Mouse (Mus musculus) heart, postnatal 10 days (tissue): Measurements from ENCODE around the gene Mrpl53. TPM values are rescaled to one million over a fixed set of nuclear protein-coding genes. Genes with fewer than 3 reads are reported as not detected.

Experiments used
- DNase-seq, 2 experiments: peaks; one replicate each; pipeline ENCODE4 v3.0.0; 2021
- intact Hi-C: fragments of 180-260 bp; cut with DNase I; formaldehyde crosslinking; loops from one replicate; pipeline ENCODE4 v1.15.1; 2025
- total RNA-seq, 2 experiments: library from RNA; stranded (reverse); gene quantifications; 2 replicates each; pipeline ENCODE4 v1.2.3; 2021

The Mrpl53 gene
- total RNA-seq, 2 experiments from 2014 or later: 111 to 125 TPM

GRCm38 (mm10) chr6:83092416-83093127, 16.3 kb upstream of the Mrpl53 start:
- intact Hi-C loops: no loop called here
- DNase-seq: peak; percentile 46 to 54

DNA sequence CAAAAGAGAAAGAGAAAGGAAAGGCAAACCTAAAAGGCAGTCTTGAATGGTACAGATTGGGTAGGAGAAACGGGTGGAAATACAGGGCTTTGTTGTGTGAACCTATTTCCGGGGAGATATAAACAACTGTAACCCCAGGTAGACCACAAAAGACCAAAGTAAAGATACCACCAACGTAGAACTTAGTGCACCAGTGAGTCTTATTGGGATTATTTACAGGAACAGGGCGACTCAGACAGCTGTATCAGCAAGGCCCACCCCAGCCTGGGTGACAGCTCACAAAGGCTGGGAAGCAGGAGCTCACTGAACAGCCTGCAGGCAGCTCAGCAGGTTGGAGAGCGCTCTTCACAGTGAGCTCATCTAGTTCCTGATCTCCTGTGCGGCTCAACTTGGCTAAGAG, 12.9 kb upstream of the Mrpl53 start:
- intact Hi-C loops: no loop called here

GRCm38 (mm10) chr6:83098411-83098810, 10.4 kb upstream of the Mrpl53 start:
- intact Hi-C loops: no loop called here
- no peak for DNase-seq

More for the DNA sequence above, 12.9 kb upstream of the Mrpl53 start:
- no peak for DNase-seq

- DNase-seq: peak; percentile 93 to 94
- intact Hi-C loops: loop anchor here (1.0 to 2.0 kb wide), 2 partner anchors 47 to 105 kb away; partner anchors contain the start of genes Aup1 and Htra2
These were observed 7.5 kb upstream of the Mrpl53 start, which contains the start of the genes Ccdc142 and Gm42688 for GRCm38 (mm10) chr6:83101316-83101687. Gene Ccdc142 (plus strand): TSS chr6:83101601. Gene Gm42688 (plus strand): TSS chr6:83101617.

- DNase-seq: peak; percentile 75 to 78
- intact Hi-C loops: loop anchor here (1.0 to 2.0 kb wide), 2 partner anchors 47 to 106 kb away; partner anchors contain the start of genes Aup1 and Htra2
These were observed 6.9 kb upstream of the Mrpl53 start for GRCm38 (mm10) chr6:83101688-83102556.

DNA sequence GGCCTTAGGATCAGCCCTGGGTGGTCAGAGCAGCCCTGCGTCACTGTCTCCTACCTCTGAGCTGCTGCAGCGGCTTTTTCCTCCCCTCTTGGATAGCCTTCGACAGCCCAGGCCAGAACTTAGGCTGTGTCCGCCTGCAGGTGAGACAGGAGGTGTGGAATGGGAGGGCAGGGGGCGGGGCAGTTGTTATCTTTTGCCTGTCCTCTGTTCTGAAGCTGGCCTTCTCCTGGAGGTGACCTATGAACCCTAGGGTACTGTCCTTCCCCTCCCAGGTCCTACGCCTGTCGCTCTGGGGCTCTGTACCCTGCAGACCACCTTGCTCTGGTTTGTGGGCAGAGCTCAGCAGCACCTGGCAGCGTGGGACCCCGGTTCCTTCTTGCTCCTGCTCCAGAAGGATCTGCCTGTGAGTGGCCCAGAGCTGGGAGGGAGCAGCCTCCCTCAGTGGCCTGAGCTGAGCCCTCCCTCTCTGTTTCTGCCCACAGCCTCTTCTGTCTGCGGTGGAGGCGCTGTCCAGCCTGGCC, 5.7 kb upstream of the Mrpl53 start:
- intact Hi-C loops: no loop called here
- DNase-seq: no peak

DNA sequence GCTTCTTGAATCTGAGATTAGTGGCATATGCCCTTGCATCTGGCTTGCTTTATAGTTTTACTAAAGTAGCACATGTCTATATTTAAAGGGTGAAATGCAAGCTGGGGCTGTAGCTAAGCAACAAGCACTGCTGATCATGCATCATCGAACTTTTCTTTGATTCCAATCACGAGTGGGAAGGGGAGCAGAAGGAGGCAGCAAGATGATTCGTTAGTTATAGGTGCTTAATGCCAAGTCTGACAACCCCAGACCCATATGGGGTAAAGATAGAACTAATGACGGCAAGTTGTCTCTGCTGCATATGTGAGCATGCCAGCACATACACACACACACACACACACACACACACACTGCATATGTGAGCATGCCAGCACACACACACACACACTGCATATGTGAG, 4.7 kb upstream of the Mrpl53 start:
- no peak for DNase-seq
- intact Hi-C loops: no loop called here

DNA sequence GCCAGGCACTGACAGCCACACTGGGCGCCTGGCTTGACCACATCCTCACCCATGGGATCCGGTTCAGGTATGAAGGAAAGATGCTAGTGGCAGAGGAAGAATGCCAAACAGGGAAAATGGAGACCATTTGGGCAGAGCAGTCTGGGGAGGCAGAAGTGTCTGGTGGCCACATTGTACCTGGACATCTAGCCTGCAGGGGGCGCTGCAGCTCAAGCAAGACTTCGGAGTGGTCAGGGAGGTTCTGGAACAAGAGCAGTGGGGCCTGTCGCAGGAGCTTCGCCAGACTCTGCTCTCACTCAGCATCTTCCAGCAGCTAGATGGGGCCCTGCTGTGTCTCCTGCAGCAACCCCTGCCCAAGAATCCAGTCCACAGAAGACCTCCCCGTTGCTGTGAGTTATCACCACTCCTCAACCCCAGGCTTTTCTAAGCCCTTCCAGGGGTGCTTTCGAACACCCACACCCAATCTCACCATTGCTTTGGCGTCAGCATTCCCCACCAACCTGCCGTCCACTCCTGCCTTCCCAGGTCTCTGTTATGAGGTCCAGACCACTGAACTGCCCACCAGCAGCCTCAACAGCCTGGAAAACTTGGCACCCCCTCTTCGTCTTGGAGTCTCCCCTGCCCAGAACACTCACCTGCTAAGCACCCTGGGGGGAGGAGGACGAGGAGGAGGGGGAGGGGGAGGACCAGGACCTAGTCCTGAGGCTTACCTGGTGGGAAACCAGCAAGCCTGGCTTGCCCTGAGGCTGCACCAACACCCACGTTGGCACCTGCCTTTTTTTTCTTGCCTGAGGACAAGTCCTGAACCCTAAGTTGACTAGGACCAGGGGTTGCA, 1.1 kb upstream of the Mrpl53 start:
- intact Hi-C loops: no loop called here
- DNase-seq: peak; percentile 73 to 90

DNA sequence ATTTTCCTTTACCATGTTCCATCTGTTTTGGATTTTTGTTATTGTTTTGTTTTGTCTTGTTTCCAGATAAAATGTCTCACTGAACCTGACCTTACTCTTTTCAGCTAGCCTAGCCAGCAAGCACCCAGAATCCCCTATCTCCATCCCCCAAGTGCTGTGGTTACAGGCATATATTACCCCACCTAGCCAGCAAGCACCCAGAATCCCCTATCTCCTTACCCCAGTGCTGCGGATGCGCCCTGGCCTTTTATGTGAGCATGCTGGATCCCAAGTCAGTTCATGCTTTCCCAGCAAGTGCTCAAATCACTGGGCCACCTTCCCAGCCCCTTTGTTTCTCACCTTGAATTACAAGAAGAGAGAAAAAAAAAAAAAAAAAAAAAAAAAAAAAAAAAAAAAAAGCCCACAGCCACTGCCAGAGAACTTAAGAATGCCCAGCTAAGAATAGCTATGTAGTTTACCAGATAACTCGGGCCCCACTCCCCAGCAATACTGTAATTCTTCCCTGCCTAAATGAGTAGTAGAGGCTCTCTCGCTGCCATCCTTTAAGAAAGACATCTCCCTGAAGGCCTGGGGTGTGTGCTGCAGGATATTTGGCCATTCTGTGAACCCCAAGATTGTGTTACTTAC, 2.8 kb downstream of the Mrpl53 start:
- intact Hi-C loops: no loop called here
- DNase-seq: no peak

- peak; percentile 96 to 97 for DNase-seq
- intact Hi-C loops: no loop called here
These were observed 6.3 kb downstream of the Mrpl53 start, which contains the start of gene Mogs for GRCm38 (mm10) chr6:83115011-83115671. Gene Mogs (plus strand): TSS chr6:83115496.

DNA sequence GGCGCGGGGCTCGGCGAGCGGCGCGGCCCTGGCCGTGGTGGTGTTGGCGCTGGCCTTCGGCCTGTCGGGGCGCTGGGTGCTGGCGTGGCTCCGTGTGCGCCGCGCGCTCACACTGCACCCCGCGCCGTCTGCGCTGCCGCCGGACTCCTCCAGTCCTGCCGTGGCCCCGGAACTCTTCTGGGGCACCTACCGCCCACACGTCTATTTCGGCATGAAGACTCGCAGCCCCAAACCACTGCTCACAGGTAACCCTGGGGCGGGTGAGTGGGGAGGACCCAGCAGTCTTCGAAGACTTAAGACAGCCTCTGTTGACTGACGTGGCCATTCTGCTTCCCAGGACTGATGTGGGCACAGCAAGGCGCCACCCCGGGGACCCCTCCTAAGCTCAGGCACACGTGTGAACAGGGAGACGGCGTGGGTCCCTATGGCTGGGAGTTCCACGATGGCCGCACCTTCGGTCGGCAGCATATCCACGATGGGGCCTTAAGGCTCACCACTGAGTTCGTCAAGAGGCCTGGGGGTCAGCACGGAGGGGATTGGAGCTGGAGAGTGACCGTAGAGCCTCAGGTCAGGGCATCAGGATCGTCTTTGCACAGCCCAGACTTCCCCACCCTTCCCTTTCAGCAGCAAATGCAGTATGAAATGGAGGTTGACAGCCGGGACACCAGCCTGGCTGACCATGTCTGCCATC, 7.0 kb downstream of the Mrpl53 start:
- intact Hi-C loops: loop anchor here (2.0 kb wide), 1 partner anchor 43 kb away; no protein-coding TSS in a partner anchor

GRCm38 (mm10) chr6:83116373-83117164, 7.7 kb downstream of the Mrpl53 start:
- DNase-seq: no peak
- intact Hi-C loops: loop anchor here (2.0 kb wide), 1 partner anchor 42 kb away; no protein-coding TSS in a partner anchor

More for the DNA sequence above, 7.0 kb downstream of the Mrpl53 start:
- DNase-seq: peak in 1 of 2 experiments; percentile 41

- intact Hi-C loops: loop anchor here (2.0 kb wide), 1 partner anchor 42 kb away; no protein-coding TSS in a partner anchor
- DNase-seq: no peak
These were observed 8.3 kb downstream of the Mrpl53 start for GRCm38 (mm10) chr6:83117165-83117438.

DNA sequence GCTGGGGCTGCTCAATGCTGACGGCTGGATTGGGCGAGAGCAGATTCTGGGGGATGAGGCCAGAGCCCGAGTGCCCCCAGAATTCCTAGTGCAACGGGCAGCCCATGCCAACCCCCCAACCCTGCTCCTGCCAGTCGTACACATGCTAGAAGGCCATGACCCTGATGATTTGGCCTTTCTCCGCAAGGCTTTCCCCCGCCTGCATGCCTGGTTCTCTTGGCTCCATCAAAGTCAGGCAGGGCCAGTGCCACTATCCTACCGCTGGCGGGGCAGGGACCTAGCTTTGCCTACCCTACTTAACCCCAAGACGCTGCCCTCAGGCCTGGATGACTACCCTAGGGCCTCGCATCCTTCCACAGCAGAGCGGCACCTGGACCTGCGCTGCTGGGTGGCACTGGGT, 8.8 kb downstream of the Mrpl53 start:
- intact Hi-C loops: loop anchor here (2.0 kb wide), 1 partner anchor 41 kb away; no protein-coding TSS in a partner anchor
- no peak for DNase-seq

DNA sequence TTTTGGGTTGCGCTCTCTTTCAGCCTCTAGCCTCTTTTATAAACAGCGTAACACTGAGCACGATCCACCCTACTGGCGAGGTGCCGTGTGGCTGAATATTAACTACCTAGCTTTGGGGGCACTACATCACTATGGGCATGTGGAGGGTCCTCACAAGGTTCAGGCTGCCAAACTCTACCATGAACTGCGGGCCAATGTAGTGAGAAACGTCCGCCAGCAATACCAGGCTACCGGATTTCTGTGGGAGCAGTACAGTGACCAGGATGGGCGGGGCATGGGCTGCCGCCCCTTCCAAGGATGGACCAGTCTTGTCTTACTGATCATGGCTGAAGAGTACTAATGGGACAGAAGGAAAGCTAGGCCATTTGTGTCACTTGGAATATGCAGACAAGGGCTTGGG, 9.5 kb downstream of the Mrpl53 start:
- no peak for DNase-seq
- intact Hi-C loops: no loop called here

GRCm38 (mm10) chr6:83118825-83119733, 10.2 kb downstream of the Mrpl53 start:
- no peak for DNase-seq
- intact Hi-C loops: no loop called here

DNA sequence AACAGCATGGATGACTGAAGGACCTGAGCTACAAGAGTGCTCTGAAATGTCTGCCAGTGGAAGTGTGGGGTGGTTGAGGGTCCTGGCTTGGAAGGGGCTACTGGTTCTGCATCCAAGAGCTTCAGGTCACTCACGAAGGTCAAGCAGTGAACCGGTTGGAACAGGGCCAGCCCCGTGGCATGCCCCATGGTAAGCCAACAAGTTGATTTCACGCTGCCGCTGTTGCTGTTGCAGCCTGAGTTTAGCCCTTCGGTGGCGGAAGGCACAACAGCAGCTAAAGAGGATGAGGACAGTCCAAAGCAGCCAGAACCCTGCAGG, 10.9 kb downstream of the Mrpl53 start:
- no peak for DNase-seq
- intact Hi-C loops: loop anchor here (5.0 kb wide), 1 partner anchor 148 kb away; no protein-coding TSS in a partner anchor
